Mouse (Mus musculus) C2C12 (cell line): Measurements from ENCODE around the gene Ncam2.

Experiments used
- CTCF ChIP-seq: IDR thresholded peaks from one replicate; pipeline ENCODE4 v1.5.1; 2011; ENCODE audit not compliant: control insufficient read depth, insufficient read depth, insufficient read length
- FOSL1 ChIP-seq: IDR thresholded peaks from one replicate; pipeline ENCODE4 v1.8.0; 2011; ENCODE audit warnings: mild to moderate bottlenecking, low read length; ENCODE audit not compliant: poor library complexity, insufficient read depth, severe bottlenecking
- MAX ChIP-seq: IDR thresholded peaks from one replicate; pipeline ENCODE4 v1.6.1; 2011; ENCODE audit warnings: mild to moderate bottlenecking, control low read depth
- MYOD1 ChIP-seq: IDR thresholded peaks from one replicate; pipeline ENCODE4 v1.6.1; 2011; ENCODE audit warnings: low read depth; ENCODE audit not compliant: control insufficient read depth, insufficient read length

- TF ChIP-seq CTCF: no peak
- TF ChIP-seq MYOD1: no peak
- TF ChIP-seq MAX: no peak
- no peak for TF ChIP-seq FOSL1
Observed at GRCm38 (mm10) chr16:81454472-81454871, 254.0 kb downstream of the Ncam2 start.
